Mouse (Mus musculus) embryonic fibroblast, embryonic 13.5 days (primary cell): ENCODE results near the gene Fam20b. TPM values are rescaled to one million over a fixed set of nuclear protein-coding genes. Genes with fewer than 3 reads are reported as not detected.

Experiments used
- H3K27ac ChIP-seq: 2 replicates; pipeline ENCODE4 v1.5.1; 2012; ENCODE audit warnings: low read length, control low read depth, inconsistent platforms; ENCODE audit not compliant: insufficient read depth
- H3K4me1 ChIP-seq: 2 replicates; pipeline ENCODE4 v1.6.1; 2011; ENCODE audit warnings: low read length; ENCODE audit not compliant: control insufficient read depth, insufficient read depth
- H3K4me3 ChIP-seq: 2 replicates; pipeline ENCODE4 v1.5.1; 2011; ENCODE audit warnings: mild to moderate bottlenecking, control low read depth, low read length; ENCODE audit not compliant: insufficient read depth
- CTCF ChIP-seq: IDR thresholded peaks from 2 replicates; pipeline ENCODE4 v1.5.1; 2011; ENCODE audit warnings: mild to moderate bottlenecking, control low read depth, low read length, moderate library complexity, borderline replicate concordance; ENCODE audit not compliant: insufficient read depth
- POLR2A ChIP-seq: IDR thresholded peaks from 2 replicates; pipeline ENCODE4 v1.6.1; 2011; ENCODE audit warnings: low read depth, mild to moderate bottlenecking, control low read depth, low read length, moderate library complexity
- polyA plus RNA-seq: library from polyadenylated mRNA; stranded (reverse); fragments of >200 nt; gene quantifications from 2 replicates; pipeline ENCODE4 v1.2.4, GENCODE M21; 2011; ENCODE audit warnings: low read depth; ENCODE audit not compliant: missing spikeins, insufficient read length

The Fam20b gene
- 39.8 and 40.8 TPM in 2 replicates for polyA plus RNA-seq

GRCm38 (mm10) chr1:156718950-156719805 is at the start of gene Fam20b:
Fam20b (minus strand) TSS chr1:156719086.
- Histone ChIP-seq H3K27ac (peak within 1 kb of the TSS; percentile 1; the same call in 1 of the 2 replicates), H3K4me1 (no peaks in the 10 kb centered on the region), H3K4me3 (peak within 1 kb of the TSS; percentile 68)
- TF ChIP-seq POLR2A (peak; percentile 63), CTCF (no peak)

GRCm38 (mm10) chr1:156765311-156765710 is 46.4 kb upstream of the Fam20b start:
- H3K4me1 ChIP-seq = peaks cover 3% of the 10 kb centered on the region; the same call in 1 of the 2 replicates
- TF ChIP-seq POLR2A = no peak
- TF ChIP-seq CTCF = no peak

GRCm38 (mm10) chr1:156764584-156764983 is 45.7 kb upstream of the Fam20b start:
- H3K4me1 ChIP-seq = peaks cover 3% of the 10 kb centered on the region; the same call in 1 of the 2 replicates
- H3K27ac ChIP-seq = no peak overlapping the region
- no peak for TF ChIP-seq CTCF
- no peak for TF ChIP-seq POLR2A
- no peak overlapping the region for H3K4me3 ChIP-seq

More at GRCm38 (mm10) chr1:156765311-156765710, 46.4 kb upstream of the Fam20b start:
- Histone ChIP-seq H3K4me3 (no peak overlapping the region), H3K27ac (no peak overlapping the region)

GRCm38 (mm10) chr1:156763280-156763679 is 44.4 kb upstream of the Fam20b start:
- Histone ChIP-seq H3K27ac (no peak overlapping the region), H3K4me1 (peaks cover 3% of the 10 kb centered on the region; the same call in 1 of the 2 replicates), H3K4me3 (no peak overlapping the region)
- TF ChIP-seq CTCF (no peak), POLR2A (no peak)

GRCm38 (mm10) chr1:156761430-156761801 is 42.5 kb upstream of the Fam20b start:
- Histone ChIP-seq H3K27ac (peak overlapping the region; percentile 86), H3K4me3 (no peak overlapping the region), H3K4me1 (peaks cover 3% of the 10 kb centered on the region; the same call in 1 of the 2 replicates)
- TF ChIP-seq CTCF (no peak), POLR2A (no peak)

GRCm38 (mm10) chr1:156760549-156761429 is 41.9 kb upstream of the Fam20b start:
- Histone ChIP-seq H3K4me3 (no peak overlapping the region), H3K27ac (peak overlapping the region; percentile 87), H3K4me1 (peaks cover 3% of the 10 kb centered on the region; the same call in 1 of the 2 replicates)
- TF ChIP-seq CTCF (no peak), POLR2A (no peak)

GRCm38 (mm10) chr1:156758326-156758725 is 39.4 kb upstream of the Fam20b start:
- Histone ChIP-seq H3K27ac (no peak overlapping the region), H3K4me3 (no peak overlapping the region), H3K4me1 (peaks cover 3% of the 10 kb centered on the region; the same call in 1 of the 2 replicates)
- TF ChIP-seq POLR2A = no peak
- no peak for TF ChIP-seq CTCF

- Histone ChIP-seq H3K4me3 (no peak overlapping the region), H3K4me1 (no peaks in the 10 kb centered on the region; the same call in 1 of the 2 replicates), H3K27ac (no peak overlapping the region)
- no peak for TF ChIP-seq POLR2A
- TF ChIP-seq CTCF = no peak
These were observed 35.9 kb upstream of the Fam20b start for GRCm38 (mm10) chr1:156754608-156755413.

- Histone ChIP-seq H3K27ac (no peak overlapping the region), H3K4me3 (no peak overlapping the region), H3K4me1 (no peaks in the 10 kb centered on the region; the same call in 1 of the 2 replicates)
- TF ChIP-seq CTCF = no peak
- TF ChIP-seq POLR2A = no peak
These were observed 34.1 kb upstream of the Fam20b start for GRCm38 (mm10) chr1:156752990-156753389.
